Comparison of ENCODE assay signal across 12 mouse cellular contexts in genomic region chr12:58652701-58653100, GRCm38 (mm10).
"Had no signal": no experiment of that assay in that cellular context is flagged by ENCODE, and none has a peak within 500 bp of the region (broad histone marks: within the 10 kb centered on the region; RNA-seq: fewer than 3 reads in every experiment).

No protein-coding gene starts in this region.

- H3K36me3 ChIP-seq: kidney, embryonic 15.5 days; limb, embryonic 13.5 days; neural tube, embryonic 13.5 days had no signal

- H3K9ac ChIP-seq: kidney, embryonic 15.5 days; limb, embryonic 13.5 days; liver, embryonic 14.5 days; neural tube, embryonic 13.5 days had no signal

- H3K27ac ChIP-seq: kidney, embryonic 15.5 days; limb, embryonic 13.5 days; liver, embryonic 14.5 days; neural tube, embryonic 13.5 days had no signal

- H3K4me1 ChIP-seq: kidney, embryonic 15.5 days; limb, embryonic 13.5 days; neural tube, embryonic 13.5 days had no signal

- H3K9me3 ChIP-seq: kidney, embryonic 15.5 days; limb, embryonic 13.5 days; neural tube, embryonic 13.5 days had no signal

- DNase-seq: kidney, adult 2 months; kidney, postnatal 14 days; layer of hippocampus, adult 9-11 months; lung, adult 18-20 months; retina, postnatal 1 day; spleen, adult 18-20 months; thymus, adult 18-20 months; thymus, postnatal 25 days had no signal

- H3K4me3 ChIP-seq: kidney, embryonic 15.5 days; limb, embryonic 13.5 days; neural tube, embryonic 13.5 days had no signal

- H3K4me2 ChIP-seq: kidney, embryonic 15.5 days; limb, embryonic 13.5 days; neural tube, embryonic 13.5 days had no signal

- H3K27me3 ChIP-seq: kidney, embryonic 15.5 days; limb, embryonic 13.5 days; neural tube, embryonic 13.5 days had no signal
